Mouse (Mus musculus) adrenal gland, adult 8-10 months (tissue): ENCODE measurements around the gene Pde11a. TPM values are rescaled to one million over a fixed set of nuclear protein-coding genes. Genes with fewer than 3 reads are reported as not detected.

Experiments
- DNase-seq: peaks from one replicate; pipeline ENCODE4 v3.0.0; 2022
- total RNA-seq, 4 experiments: library from RNA; stranded (reverse); gene quantifications; 2 replicates each; pipeline ENCODE4 v1.2.4; 2022

The Pde11a gene
- total RNA-seq = under 1 TPM in 3 of 4 experiments, not detected in 1; 0.12 to 0.43 (median 0.22) TPM

DNA sequence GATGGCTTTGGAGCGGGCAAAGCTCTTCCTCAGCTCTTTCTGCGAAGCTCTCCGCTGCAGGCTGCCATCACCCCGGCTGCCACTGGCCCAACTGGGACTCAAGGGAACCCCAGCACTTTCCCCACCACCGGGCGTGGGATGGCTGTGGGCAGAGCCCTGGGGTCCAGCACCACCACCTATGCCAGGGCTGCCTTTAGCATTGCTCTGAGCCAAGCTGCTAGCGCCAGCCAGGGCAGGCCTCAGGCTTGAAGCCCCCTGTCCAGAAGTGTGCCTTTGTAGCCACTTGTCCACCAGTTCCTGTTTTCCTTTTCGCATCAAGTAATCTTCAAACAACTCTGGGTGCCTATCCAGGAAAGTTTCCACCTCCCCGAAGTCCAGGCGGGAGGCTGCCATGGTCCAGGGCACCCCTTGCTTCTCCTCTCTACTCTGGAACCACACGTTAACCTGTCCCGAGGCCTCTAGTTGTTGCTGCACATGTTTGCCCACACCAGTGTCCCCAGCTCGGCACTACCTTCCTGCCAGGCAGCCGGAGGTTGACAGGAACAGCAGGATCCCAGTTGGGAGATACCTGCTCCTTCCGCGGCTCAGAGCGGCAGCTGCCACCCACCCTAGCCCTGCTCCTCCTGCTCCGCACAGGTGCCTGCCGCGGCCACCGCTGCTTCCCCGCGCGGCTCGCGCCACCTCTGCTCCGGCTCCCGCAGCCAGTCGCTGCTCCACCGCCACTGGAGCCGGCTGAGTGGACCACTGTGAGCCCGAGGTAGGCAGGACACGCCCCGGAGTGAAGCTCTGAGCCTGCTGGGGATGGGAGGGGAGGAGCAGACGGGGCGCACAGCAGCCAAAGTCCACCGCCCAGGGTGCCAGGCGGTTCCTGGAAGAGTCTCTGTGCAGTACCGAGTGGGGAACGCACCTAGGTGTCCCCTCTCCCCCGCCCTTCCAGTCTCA, at the start of gene Pde11a:
Gene Pde11a, minus strand, starts transcription at position 560 of the 942 bp plus-strand sequence.
- DNase-seq = peak; percentile 6

DNA sequence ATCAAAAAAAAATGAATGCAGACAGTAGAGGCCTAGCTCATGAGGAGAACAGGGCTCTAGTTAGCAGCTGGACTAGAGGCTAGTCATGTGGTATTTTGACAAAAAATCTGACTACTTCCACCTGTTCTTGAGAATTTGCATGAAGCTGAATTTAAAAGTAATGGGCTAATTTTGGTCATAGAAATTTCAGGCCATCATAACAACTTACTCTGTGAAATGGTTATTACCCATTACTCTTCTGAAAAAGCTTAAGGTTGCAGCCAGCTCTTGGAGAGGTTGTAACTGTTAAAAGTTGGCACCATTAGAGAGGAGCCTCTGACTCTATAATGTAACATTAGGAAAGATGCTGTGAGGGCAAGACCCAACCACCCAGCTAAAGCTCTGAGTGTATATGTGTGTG, 48.0 kb upstream of the Pde11a start:
- no peak for DNase-seq

DNA sequence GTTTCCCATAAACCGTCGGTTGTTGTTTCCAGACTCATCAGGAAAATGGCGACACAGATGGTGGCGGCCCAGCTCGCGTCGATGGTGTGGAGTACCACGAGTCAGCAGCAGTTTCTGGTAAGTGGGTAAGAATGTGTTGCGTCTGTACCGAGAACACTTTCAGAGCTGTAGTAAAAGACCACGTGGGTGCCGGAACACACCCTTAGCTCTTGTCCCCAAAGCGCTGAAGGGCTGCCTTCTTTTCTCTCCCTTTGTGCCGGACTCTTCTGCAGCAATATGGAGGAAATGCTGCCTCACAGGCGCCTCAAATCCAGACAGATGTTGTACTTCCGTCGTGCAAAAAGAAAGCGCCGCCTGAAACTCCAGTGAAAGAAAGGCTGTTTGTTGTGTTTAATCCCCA, 40.1 kb upstream of the Pde11a start:
- DNase-seq = no peak

DNA sequence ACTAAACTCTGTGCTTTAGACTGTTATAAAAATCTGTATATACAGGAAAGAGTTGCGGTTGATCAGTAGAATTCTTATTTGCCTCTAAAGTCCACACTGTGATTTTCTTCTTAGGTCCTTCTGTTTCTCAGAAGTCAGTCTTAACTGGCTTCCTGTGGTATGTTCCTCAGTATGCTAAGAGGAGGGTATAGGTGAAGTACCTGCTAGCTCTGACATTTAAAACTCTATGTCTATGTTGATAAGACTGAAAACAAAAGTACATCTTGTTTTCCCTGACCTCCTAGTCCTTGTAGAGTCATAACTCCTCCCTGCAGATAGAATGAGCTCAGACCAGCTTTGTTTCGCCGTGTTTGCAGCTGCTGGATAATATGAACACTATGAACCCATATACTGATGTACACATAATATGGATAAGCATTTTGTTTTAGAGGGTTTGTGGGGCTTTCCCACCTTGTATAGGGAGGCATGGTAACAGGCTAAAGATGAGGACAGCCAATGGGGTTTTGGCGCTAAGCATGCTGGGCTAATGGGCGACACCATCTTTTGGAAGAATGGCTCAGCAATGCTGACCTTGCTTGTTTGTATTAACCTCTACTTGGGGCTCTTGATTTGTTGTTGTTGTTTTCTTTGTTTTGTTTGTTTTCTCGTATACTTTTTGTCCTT, 36.1 kb upstream of the Pde11a start:
- DNase-seq = no peak

DNA sequence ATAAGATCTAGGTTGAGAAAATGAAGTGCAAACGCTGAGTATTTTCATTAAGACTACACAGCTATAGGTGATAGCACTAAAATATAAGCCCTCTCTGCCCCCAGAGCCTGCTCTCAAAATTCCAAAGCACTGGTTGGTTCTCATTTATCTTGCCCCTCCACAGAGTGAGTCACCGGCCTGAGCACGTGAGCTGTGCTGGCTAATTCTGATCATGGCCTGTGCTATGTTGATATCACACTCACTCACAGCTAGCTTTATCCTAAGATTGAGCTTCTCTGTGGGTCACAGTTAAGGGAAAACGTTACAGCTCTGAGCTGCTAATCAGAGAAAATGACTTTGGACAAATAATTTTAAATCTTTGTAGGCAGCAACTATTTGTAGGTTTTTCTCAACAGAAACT, 33.7 kb upstream of the Pde11a start:
- DNase-seq = peak; percentile 37

DNA sequence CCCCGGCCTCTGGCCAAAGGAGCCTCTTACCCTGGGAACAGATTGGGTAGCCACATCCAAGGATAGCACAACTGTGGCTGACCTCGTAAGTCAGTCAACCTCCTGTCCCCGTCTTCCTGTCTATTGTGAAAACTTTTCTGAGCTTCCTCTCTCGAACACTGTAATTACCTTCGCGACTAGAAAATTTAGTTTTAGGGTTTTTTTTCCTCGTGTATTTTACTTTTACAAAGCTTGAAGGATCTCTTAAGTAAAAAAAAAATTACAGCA, 32.0 kb upstream of the Pde11a start:
- DNase-seq = no peak

DNA sequence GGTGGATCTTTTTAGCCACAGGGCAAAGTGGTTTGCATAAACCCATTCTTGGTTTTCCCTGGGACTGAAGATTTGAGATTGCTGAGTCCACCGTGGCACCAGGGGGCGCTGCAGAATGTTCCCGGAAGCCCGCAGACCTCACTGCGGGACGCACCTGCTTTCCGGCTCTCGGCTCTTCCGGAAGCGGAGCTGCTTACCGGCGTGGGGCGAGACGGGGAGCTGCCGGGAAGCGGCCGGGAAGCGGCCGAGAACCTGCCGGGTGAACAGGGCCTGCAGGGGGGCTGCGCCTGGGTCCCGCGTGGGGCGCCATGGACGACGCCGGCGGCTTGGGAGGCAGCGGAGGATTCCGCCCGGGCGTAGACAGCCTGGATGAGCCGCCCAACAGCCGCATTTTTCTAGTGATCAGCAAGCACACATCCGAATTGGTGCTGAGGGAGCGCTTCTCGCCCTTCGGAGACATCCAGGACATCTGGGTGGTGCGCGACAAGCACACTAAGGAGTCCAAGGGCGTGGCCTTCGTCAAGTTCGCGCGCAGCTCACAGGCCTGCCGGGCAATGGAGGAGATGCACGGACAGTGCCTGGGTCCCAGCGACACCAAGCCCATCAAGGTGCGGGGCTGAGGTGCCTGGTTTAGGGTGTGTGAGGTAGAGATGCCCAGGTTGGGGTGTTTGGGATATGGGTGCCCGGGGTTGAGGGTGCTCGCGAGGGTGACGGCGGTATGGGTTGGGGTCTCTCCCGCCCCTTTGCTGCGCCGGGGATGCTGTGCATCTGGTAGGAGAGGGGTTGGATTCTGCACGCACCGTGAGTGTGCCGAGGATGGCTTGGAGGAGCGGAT, 31.5 kb upstream of the Pde11a start, which contains the start of gene Rbm45:
Gene Rbm45, plus strand, starts transcription at position 164 of the 835 bp plus-strand sequence.
- DNase-seq = peak; percentile 71

DNA sequence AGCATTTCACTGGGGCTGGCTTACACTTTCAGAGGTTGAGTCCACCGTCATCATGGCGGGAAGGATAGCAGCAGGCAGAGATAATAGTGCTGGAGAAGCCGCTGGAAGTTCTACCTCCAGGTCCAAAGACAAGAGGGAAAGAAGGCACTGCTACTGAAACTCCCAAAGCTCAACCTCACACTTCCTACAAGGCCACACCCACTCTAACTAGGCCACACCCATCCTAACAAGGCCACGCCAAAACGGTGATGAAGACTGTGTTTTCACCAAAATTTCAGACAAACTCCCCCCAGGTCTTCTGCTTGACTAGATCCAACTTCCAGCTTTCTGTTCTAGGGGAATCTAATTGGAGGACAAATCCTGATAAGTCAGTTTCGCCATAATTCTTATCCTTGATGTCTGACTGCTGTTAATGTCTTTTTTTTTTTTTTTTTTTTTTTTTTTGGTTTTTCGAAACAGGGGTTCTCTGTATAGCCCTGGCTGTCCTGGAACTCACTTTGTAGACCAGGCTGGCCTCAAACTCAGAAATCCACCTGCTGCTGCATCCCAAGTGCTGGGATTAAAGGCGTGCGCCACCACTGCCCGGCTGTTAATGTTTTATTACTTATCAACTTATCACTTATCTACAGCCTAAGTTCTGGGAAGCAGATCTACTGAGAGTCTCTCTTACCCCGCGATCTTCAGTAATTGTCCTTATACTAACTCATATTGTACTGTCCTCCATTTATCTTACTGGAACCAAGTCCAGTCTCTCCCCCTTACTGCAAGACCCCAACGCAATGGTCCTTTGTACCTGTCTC, 30.5 kb upstream of the Pde11a start:
- no peak for DNase-seq

DNA sequence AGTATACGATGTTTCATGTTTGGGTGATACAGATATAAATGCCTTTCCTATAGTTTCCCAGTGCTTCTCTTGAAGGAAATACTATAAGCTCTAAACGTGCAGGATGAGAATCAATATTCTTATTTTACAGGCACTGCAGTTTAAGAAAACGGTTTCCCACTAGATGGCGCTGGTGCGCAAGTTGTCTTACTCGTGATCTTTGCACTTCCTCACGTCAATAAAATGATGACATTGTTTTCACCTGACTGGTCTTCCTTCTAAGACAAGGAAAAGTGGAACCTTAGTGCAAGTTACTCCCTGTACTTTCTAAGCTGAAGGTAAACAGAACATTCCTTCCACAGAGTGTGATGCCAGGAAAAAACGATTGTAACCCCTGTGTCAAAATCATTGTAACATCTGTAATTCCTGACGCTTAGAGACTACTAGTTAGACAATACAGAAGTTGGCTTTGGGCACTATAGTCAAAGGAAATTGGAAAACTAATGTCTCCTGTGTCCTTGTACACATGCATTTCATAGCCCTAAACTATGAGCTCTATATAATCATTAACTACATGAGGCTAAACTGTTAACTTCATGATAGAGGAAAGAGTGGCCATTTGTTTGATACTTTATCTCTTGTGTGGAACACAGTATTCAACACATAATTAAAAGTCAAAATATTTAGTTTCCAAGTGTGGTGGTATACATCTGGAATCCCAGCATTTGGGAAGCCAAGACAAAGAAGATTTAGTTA, 28.8 kb upstream of the Pde11a start:
- DNase-seq = peak; percentile 48

DNA sequence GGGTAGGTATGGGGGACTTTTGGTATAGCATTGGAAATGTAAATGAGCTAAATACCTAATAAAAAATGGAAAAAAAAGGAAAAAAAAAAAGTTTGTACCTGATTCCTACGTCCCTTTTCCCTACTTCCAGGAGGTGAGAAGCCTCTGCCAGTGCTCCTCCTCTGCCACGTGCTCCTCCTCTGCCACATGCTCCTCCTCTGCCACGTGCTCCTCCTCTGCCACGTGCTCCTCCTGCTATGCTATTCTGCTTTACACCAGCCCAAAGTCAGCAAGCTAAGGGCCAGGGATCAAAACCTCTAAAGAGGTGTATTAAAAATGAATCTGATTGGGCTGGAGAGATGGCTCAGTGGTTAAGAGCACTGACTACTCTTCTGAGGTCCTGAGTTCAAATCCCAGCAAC, 27.2 kb upstream of the Pde11a start:
- DNase-seq = no peak

DNA sequence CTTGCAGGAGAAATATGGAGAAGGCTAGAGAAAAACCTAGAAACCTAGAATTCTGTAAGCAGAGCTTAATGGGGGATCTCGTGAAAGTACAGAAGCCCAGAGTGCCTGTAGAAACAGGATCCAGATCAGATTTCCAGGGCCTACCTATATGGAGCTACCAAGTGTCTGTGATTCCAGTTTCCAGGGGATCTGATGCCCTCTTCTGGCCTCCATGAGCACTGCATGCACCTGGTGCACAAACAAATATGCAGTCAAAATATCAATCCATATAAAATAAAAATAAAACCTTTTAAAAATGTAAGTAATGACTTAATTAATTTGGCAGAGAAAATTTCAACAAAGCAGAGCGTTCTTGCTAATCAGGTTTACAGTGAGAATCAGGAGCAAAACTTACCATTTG, 23.5 kb upstream of the Pde11a start:
- no peak for DNase-seq

DNA sequence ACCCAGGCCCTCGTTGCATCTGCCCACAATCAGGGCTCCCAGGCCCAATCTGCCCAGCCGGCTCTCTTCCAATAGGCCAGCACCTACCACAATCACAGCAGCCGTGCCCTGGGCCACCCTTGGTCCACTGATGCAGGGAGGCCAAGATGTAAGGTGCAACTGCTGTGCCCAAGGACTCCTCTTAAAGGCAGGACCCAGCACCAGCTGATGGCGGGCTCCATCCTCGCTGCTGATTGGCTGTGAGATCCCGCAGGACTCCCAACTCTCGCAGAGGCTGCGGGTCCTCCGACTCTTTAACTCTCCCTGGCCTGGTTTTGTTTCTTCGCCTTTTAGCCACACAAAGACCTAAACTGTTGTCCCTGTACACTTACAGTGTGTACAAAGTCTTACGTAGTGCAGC, 21.7 kb upstream of the Pde11a start, which contains the start of gene Cyct:
Gene Cyct, minus strand, starts transcription at position 225 of the 400 bp plus-strand sequence.
- DNase-seq = no peak

DNA sequence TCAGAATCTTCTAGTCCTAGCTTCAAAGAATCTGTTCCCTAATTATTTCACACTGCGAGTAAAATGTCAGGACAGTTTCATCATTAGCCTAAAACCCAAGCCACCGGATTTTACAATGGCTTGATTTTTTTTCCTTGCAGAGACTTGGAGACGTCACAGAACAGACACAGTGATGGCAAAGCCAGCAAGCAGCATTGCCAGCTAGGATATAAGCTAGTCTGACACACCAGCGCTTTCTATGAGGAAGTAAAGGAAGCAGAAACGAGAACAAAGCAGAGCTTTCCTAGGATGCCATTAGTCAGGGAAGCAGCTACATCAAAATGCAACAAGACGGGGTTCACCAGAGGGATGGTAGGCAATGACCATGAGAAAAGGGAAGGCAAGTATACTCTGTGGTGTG, 9.3 kb upstream of the Pde11a start:
- DNase-seq = no peak

DNA sequence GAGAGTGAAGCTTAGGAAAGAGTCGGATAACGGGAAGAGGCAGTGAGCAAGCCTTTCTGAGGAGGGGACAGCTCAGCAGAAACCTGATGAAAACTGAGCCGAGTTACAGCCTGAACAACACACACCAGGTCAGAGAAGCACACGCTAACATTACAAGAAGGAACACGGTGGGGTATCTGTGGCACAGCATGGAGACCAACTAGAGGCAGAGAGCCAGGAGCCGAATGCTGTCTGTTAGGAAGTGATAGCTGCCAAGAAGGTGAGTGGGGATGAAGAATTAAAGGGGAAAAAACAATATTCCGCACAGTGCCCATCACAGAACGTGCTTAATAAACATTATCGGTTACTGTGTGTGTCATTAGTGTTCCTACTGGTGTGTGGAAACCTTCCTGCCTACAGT, 3.6 kb upstream of the Pde11a start:
- no peak for DNase-seq

DNA sequence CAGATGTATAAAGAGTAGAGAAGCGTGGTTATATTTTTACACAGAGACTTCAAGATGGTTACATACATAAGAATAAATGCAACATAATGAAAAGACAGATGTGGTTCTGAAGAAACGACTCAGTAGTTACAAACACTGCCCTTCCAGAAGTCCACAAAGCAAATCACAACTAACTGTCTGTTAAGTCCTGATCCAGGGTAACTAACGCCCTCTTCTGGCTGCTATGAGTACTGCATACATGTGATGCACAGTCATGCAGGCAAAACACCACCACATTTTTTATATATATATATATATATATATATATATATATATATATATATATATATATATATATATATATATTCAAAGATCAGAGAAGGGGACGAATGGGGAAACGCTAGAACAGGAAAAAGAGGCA, 4.0 kb downstream of the Pde11a start:
- DNase-seq = no peak

DNA sequence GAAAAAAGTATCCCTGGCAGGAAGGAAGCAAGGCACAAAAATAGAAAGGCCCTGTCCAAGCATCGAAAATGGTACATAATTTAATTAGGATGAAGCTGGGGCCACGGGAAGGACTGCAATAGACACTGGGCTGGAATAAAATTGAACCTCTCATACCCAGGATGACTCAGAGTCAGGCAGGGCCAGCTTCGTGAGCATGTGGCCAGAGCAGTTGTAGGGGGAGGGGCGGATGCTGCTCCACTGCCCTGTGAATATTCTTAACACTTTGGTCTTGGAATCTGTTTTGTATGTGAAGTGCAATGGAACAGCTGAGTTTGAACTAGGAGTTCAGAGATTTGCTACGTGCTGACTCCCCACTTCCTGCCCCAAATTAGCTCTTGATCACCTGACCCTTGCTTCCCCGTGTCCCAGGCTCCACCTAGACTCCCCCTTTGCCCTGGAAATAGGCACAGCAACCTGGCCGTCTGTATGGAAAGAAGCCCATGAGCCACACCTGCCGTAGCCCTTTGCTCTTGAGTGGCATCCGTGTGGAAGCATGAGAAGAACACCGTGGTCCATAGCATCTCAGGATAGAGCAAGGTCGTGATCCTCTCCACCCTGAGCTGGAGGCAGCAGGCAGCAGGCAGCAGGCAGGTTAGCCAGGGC, 6.3 kb downstream of the Pde11a start:
- DNase-seq = no peak

DNA sequence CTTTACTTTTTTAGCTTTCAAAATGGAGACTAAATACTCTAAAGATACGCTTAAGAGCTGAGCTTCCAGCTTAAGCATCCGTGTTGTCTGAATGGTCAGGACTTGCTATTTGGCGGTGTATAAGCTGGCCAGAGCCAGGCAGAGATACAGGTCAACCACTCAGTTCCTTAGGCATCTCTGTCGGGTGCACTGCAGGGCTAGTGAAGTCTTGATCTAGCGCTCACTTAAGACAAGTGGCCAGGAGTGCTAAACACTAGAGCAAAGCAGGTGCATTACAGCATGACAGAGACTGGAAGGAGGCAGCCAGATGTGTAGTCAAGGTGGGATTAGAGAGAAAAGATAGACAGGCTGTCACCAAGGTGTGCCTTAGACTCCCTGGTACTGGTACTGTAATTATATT, 8.5 kb downstream of the Pde11a start:
- no peak for DNase-seq

DNA sequence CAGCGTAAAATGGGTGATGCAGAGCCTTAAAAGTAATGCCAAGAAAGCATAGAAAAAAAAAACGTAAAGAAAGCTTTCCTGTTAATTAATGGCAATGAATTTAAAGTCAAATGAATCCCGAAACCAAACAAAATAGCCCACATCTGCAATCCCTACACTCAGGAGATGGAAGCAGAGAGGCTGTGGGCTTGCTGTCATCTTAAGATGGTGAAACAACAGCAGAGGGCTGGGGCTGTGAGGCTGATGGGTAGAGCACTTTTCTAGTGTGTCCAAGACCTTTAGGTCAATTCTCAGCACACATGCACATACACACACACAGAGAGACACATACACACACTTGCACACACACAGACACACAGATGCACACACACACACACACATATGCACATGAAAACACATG, 12.4 kb downstream of the Pde11a start:
- no peak for DNase-seq

DNA sequence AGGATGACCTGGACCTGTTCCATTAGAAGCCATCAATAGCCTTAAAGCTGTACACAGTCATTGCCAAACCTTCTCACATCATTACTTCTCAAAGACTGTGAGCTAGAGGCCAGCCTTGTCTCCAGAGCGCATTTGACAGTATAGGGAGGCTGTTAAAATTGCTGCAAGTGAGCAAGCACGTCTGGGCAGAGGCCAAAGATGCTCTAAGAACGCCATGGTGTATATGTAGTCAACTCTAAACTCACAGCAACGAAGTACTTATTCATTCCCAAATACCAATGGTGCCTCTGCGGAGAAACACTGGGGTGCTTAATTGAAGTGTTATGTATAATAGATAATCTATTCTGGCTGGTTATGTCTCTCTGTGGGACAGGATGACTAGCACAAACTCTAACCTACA, 14.1 kb downstream of the Pde11a start:
- DNase-seq = no peak

DNA sequence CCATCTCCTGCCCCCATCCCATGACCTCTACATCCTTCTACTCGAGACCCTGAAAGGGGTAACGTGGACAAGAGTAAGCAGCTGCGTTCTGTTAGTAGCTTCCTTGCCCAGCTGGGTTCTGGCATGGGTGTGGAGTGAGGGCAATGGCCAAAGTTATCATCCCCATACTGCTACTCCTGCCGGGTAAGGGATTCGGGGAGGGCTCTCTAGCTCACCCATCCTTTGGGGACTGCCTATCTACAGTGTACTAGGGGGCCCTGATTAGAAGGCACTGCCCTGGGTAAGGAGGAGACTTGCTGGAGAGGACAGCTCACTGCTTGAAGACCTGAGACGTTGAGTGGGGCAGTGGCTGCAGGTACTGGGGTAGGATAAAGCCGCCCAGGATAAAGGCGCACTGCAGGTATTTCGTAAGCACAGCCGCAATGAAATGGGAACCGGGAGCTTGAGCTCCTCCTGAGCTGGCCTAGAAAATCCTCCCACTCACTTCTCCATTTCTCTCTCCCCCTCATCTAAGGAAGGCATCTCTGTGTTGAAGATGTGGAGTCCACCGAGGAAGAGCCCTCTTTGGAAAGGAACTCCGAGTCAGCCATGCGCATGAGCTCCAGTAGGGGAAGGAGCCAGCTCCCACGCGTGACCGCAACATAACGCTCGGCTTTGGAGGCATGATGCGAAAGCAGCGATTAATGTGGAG, 15.2 kb downstream of the Pde11a start:
- no peak for DNase-seq
